25 mouse cellular contexts compared by ENCODE assay signal in genomic region chr6:5080094-5080493, GRCm38 (mm10).
DNase-seq lines count a peak whose midpoint lies in the region; ATAC-seq and TF ChIP-seq lines count a peak whose summit lies in the region.
"Had no signal": no experiment of that assay in that cellular context is flagged by ENCODE, and none has a peak within 500 bp of the region (broad histone marks: within the 10 kb centered on the region; RNA-seq: fewer than 3 reads in every experiment).

No protein-coding gene starts in this region.

- TF ChIP-seq CTCF in forebrain, postnatal 0 days (IDR thresholded peaks at IDR 0.05; ENCODE audit: low read depth): no peak
- TF ChIP-seq CTCF in hindbrain, postnatal 0 days (IDR thresholded peaks at IDR 0.05; ENCODE audit: low read depth): no peak
- no peak for TF ChIP-seq CTCF in brain, embryonic 14.5 days (IDR thresholded peaks at IDR 0.05; ENCODE audit: borderline replicate concordance, extremely low read depth, insufficient read depth, insufficient read length)

- H3K4me3 ChIP-seq in forebrain, embryonic 11.5 days (ENCODE audit: low read depth, low read length): no peak overlapping the region
- no peak overlapping the region for H3K4me3 ChIP-seq in forebrain, postnatal 0 days (ENCODE audit: low read depth, low read length)
- no peak overlapping the region for H3K4me3 ChIP-seq in hindbrain, embryonic 11.5 days (ENCODE audit: low read depth, low read length)
- H3K4me3 ChIP-seq in hindbrain, postnatal 0 days (ENCODE audit: low read length): no peak overlapping the region
- H3K4me3 ChIP-seq in limb, embryonic 13.5 days: no peak overlapping the region
- H3K4me3 ChIP-seq: embryonic facial prominence, embryonic 15.5 days; heart, embryonic 12.5 days; megakaryocyte, embryonic 14.5 days; myocyte; stomach, embryonic 15.5 days had no signal

- WGBS in forebrain, embryonic 11.5 days: 45% methylated on average over 5 of the region's 5 CpGs
- 47% methylated on average over 5 of the region's 5 CpGs for WGBS in forebrain, postnatal 0 days
- 45% methylated on average over 5 of the region's 5 CpGs for WGBS in hindbrain, embryonic 11.5 days
- WGBS in hindbrain, postnatal 0 days: 44% methylated on average over 5 of the region's 5 CpGs
- 84% methylated on average over 5 of the region's 5 CpGs for WGBS in limb, embryonic 13.5 days

- H3K9ac ChIP-seq in forebrain, embryonic 11.5 days (ENCODE audit: low read length): no peak overlapping the region
- H3K9ac ChIP-seq in forebrain, postnatal 0 days: no peak overlapping the region
- H3K9ac ChIP-seq in hindbrain, embryonic 11.5 days (ENCODE audit: low read depth, low read length): no peak overlapping the region
- no peak overlapping the region for H3K9ac ChIP-seq in hindbrain, postnatal 0 days (replicated peaks; ENCODE audit: low read length)
- no peak overlapping the region for H3K9ac ChIP-seq in limb, embryonic 13.5 days
- H3K9ac ChIP-seq: embryonic facial prominence, embryonic 15.5 days; heart, embryonic 12.5 days; stomach, embryonic 15.5 days had no signal

- ATAC-seq in forebrain, embryonic 11.5 days (replicated peaks; ENCODE audit: low FRiP score): 0 out of 2 replicates have a peak, but pooled peaks have one; percentile 39
- no peak for ATAC-seq in forebrain, postnatal 0 days
- peak; percentile 60 for ATAC-seq in hindbrain, embryonic 11.5 days (ENCODE audit: low FRiP score)
- ATAC-seq in hindbrain, postnatal 0 days: no peak
- no peak for ATAC-seq in limb, embryonic 13.5 days (ENCODE audit: low FRiP score, low read depth)
- no peak for ATAC-seq in megakaryocyte, adult 5-6 weeks (ENCODE audit: poor library complexity, severe bottlenecking)
- ATAC-seq: inflammation-experienced regulatory T-cells, adult 6 months had no signal

- no peaks in the 10 kb centered on the region for H3K9me3 ChIP-seq in forebrain, embryonic 11.5 days (ENCODE audit: control insufficient read depth, low read length)
- H3K9me3 ChIP-seq in forebrain, postnatal 0 days (ENCODE audit: low read length): no peaks in the 10 kb centered on the region
- H3K9me3 ChIP-seq in hindbrain, embryonic 11.5 days (ENCODE audit: control insufficient read depth, low read length): no peaks in the 10 kb centered on the region
- no peaks in the 10 kb centered on the region for H3K9me3 ChIP-seq in hindbrain, postnatal 0 days (ENCODE audit: low read length)
- no peaks in the 10 kb centered on the region for H3K9me3 ChIP-seq in limb, embryonic 13.5 days
- H3K9me3 ChIP-seq: embryonic facial prominence, embryonic 15.5 days; G1E; heart, embryonic 12.5 days; megakaryocyte, embryonic 14.5 days; stomach, embryonic 15.5 days had no signal

- H3K27me3 ChIP-seq in forebrain, embryonic 11.5 days (ENCODE audit: control insufficient read depth, insufficient read depth, low read length): no peaks in the 10 kb centered on the region
- no peaks in the 10 kb centered on the region for H3K27me3 ChIP-seq in forebrain, postnatal 0 days (ENCODE audit: insufficient read depth, low read length)
- H3K27me3 ChIP-seq in hindbrain, embryonic 11.5 days (ENCODE audit: control insufficient read depth, insufficient read depth, low read length): no peaks in the 10 kb centered on the region
- H3K27me3 ChIP-seq in hindbrain, postnatal 0 days (ENCODE audit: insufficient read depth, low read length): no peaks in the 10 kb centered on the region
- H3K27me3 ChIP-seq in limb, embryonic 13.5 days: no peaks in the 10 kb centered on the region
- H3K27me3 ChIP-seq: embryonic facial prominence, embryonic 15.5 days; heart, embryonic 12.5 days; megakaryocyte, embryonic 14.5 days; stomach, embryonic 15.5 days had no signal

- H3K36me3 ChIP-seq in forebrain, embryonic 11.5 days (ENCODE audit: control insufficient read depth, insufficient read depth, low read length): no peaks in the 10 kb centered on the region
- H3K36me3 ChIP-seq in forebrain, postnatal 0 days (ENCODE audit: insufficient read depth): peaks cover 3% of the 10 kb centered on the region; the same call in 1 of the 2 replicates
- no peaks in the 10 kb centered on the region for H3K36me3 ChIP-seq in hindbrain, embryonic 11.5 days (ENCODE audit: control insufficient read depth, insufficient read depth, low read length)
- no peaks in the 10 kb centered on the region for H3K36me3 ChIP-seq in hindbrain, postnatal 0 days (ENCODE audit: insufficient read depth, low read length)
- H3K36me3 ChIP-seq in limb, embryonic 13.5 days: no peaks in the 10 kb centered on the region
- H3K36me3 ChIP-seq: embryonic facial prominence, embryonic 15.5 days; G1E; stomach, embryonic 15.5 days had no signal

- no peak overlapping the region for H3K27ac ChIP-seq in forebrain, embryonic 11.5 days (ENCODE audit: low read depth, low read length)
- no peak overlapping the region for H3K27ac ChIP-seq in forebrain, postnatal 0 days (ENCODE audit: low read depth, low read length)
- H3K27ac ChIP-seq in hindbrain, embryonic 11.5 days (ENCODE audit: low read depth, low read length): peak overlapping the region; percentile 37; the same call in 1 of the 2 replicates
- H3K27ac ChIP-seq in hindbrain, postnatal 0 days: no peak overlapping the region
- peak overlapping the region; percentile 52; the same call in 1 of the 2 replicates for H3K27ac ChIP-seq in limb, embryonic 13.5 days
- H3K27ac ChIP-seq: stomach, embryonic 15.5 days had no signal

- DNase-seq in forebrain, embryonic 11.5 days (ENCODE audit: low spot score): no peak
- no peak for DNase-seq in forebrain, postnatal 0 days
- peak; percentile 37 for DNase-seq in hindbrain, embryonic 11.5 days (ENCODE audit: low spot score)
- no peak for DNase-seq in hindbrain, postnatal 0 days (ENCODE audit: low spot score)
- DNase-seq in brain, embryonic 14.5 days (ENCODE audit: low read depth): peak; percentile 29
- DNase-seq in layer of hippocampus, postnatal 36 days: no peak
- DNase-seq: cerebellum, adult 8-10 months; gastrocnemius, postnatal 36 days; heart, postnatal 36 days; kidney, adult 9 months; kidney, postnatal 25 days; left cerebral cortex, postnatal 4 days; lung, adult 18-20 months; lung, postnatal 14 days; thymus, adult 2 months had no signal

- TF ChIP-seq POLR2A in brain, embryonic 14.5 days (IDR thresholded peaks at IDR 0.05; ENCODE audit: borderline replicate concordance, extremely low read depth, insufficient read depth, insufficient read length, poor library complexity, severe bottlenecking): no peak

- H3K4me1 ChIP-seq in forebrain, embryonic 11.5 days (replicated peaks; ENCODE audit: control insufficient read depth, insufficient read depth, low read length): peaks cover 4% of the 10 kb centered on the region; the same call in 1 of the 2 replicates
- no peaks in the 10 kb centered on the region for H3K4me1 ChIP-seq in forebrain, postnatal 0 days (ENCODE audit: insufficient read depth)
- H3K4me1 ChIP-seq in hindbrain, embryonic 11.5 days (replicated peaks; ENCODE audit: control insufficient read depth, insufficient read depth, low read length): 0 out of 2 replicates have a peak, but pooled peaks cover 4% of the 10 kb centered on the region
- peaks cover 3% of the 10 kb centered on the region; the same call in 1 of the 2 replicates for H3K4me1 ChIP-seq in hindbrain, postnatal 0 days (ENCODE audit: insufficient read depth, low read length)
- H3K4me1 ChIP-seq in limb, embryonic 13.5 days: peaks cover 29% of the 10 kb centered on the region

- H3K4me2 ChIP-seq in forebrain, embryonic 11.5 days (ENCODE audit: low read depth, low read length, severe bottlenecking): no peak overlapping the region
- H3K4me2 ChIP-seq in forebrain, postnatal 0 days (ENCODE audit: low read depth): no peak overlapping the region
- no peak overlapping the region for H3K4me2 ChIP-seq in hindbrain, embryonic 11.5 days (replicated peaks; ENCODE audit: low read depth, low read length)
- no peak overlapping the region for H3K4me2 ChIP-seq in hindbrain, postnatal 0 days (ENCODE audit: low read depth, low read length)
- no peak overlapping the region for H3K4me2 ChIP-seq in limb, embryonic 13.5 days (replicated peaks)
- H3K4me2 ChIP-seq: embryonic facial prominence, embryonic 15.5 days; heart, embryonic 12.5 days; liver, embryonic 11.5 days; stomach, embryonic 15.5 days had no signal

Comparison
In these comparisons a context has a peak if more than half of its experiments do, and no peak if none do; other contexts are left out.
1. ATAC-seq: peak in forebrain, embryonic 11.5 days (single experiment) and hindbrain, embryonic 11.5 days (single experiment); none in forebrain, postnatal 0 days (single experiment), hindbrain, postnatal 0 days (single experiment), limb, embryonic 13.5 days (single experiment) and megakaryocyte, adult 5-6 weeks (single experiment).
2. DNase-seq: peak in hindbrain, embryonic 11.5 days (single experiment) and brain, embryonic 14.5 days (single experiment); none in forebrain, embryonic 11.5 days (single experiment), forebrain, postnatal 0 days (single experiment), hindbrain, postnatal 0 days (single experiment) and layer of hippocampus, postnatal 36 days (0 of 2).
3. H3K27ac ChIP-seq: peak in hindbrain, embryonic 11.5 days (single experiment) and limb, embryonic 13.5 days (single experiment); none in forebrain, embryonic 11.5 days (single experiment), forebrain, postnatal 0 days (single experiment) and hindbrain, postnatal 0 days (single experiment).